In the genomic region with DNA sequence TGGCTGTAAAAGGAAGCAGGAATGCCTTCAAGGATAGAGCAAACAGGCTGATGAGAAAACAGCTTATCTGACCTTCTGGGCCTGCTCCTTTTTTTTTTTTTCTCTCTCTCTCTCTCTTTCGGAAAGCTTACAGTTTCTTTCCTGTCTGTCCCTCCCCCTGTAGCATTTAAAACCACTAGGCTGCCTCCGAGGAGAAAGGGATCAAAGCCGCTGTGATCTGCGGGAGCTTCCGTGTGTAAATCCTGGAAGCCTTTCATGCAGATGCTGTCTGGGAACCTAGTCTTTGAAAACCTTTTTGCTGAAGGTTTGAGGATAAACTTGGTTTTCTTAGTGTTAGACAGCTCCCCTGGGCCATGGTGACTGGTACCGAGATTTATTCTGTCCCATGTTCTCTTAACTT, we compare ENCODE assay signal across 17 mouse cellular contexts. TPM values are rescaled to one million over a fixed set of nuclear protein-coding genes. Genes with fewer than 3 reads are reported as not detected.
A peak's percentile ranks its signal among the peaks of the same experiment; 100 is the strongest.
DNase-seq lines count a peak whose midpoint lies in the region; ATAC-seq and TF ChIP-seq lines count a peak whose summit lies in the region.
"Had no signal": no experiment of that assay in that cellular context is flagged by ENCODE, and none has a peak within 500 bp of the region (broad histone marks: within the 10 kb centered on the region; RNA-seq: fewer than 3 reads in every experiment).

No protein-coding gene starts in this region.

- H3K9me3 ChIP-seq in heart, embryonic 14.5 days (ENCODE audit: control insufficient read depth, low read length): no peaks in the 10 kb centered on the region
- H3K9me3 ChIP-seq in limb, embryonic 11.5 days (ENCODE audit: control insufficient read depth, low read length): no peaks in the 10 kb centered on the region
- H3K9me3 ChIP-seq: hindbrain, embryonic 10.5 days; limb, embryonic 15.5 days; neural tube, embryonic 13.5 days had no signal

- no peak for ATAC-seq in heart, embryonic 14.5 days (ENCODE audit: insufficient number of reproducible peaks, insufficient read depth, low FRiP score, low read depth)
- no peak for ATAC-seq in limb, embryonic 11.5 days (ENCODE audit: insufficient number of reproducible peaks, low FRiP score, low TSS enrichment, low read depth)
- ATAC-seq in megakaryocyte, adult 5-6 weeks (ENCODE audit: poor library complexity, severe bottlenecking): no peak
- ATAC-seq: lung, postnatal 0 days had no signal

- WGBS in heart, embryonic 14.5 days: 24% methylated on average over 6 of the region's 6 CpGs
- WGBS in limb, embryonic 11.5 days: 20% methylated on average over 6 of the region's 6 CpGs

- no peak for DNase-seq in heart, adult 9 months (ENCODE audit: low spot score in 2 of 2)
- peak; percentile 35 for DNase-seq in embryo, embryonic 10.5 days (ENCODE audit: low spot score)
- DNase-seq in limb, embryonic 11.5 days (ENCODE audit: low spot score): peak; percentile 20
- no peak for DNase-seq in lung, postnatal 14 days
- no peak for DNase-seq in gastrocnemius, adult 2 months
- DNase-seq: cerebellum, adult 8-10 months; gastrocnemius, postnatal 36 days; kidney, adult 11 months; right cerebral cortex, adult 18-20 months; thymus, postnatal 36 days had no signal

- no peak for TF ChIP-seq CTCF in gastrocnemius, adult 2 months (IDR thresholded peaks at IDR 0.05)

- no peaks in the 10 kb centered on the region for H3K36me3 ChIP-seq in heart, embryonic 14.5 days (ENCODE audit: control insufficient read depth, insufficient read depth, low read length)
- no peaks in the 10 kb centered on the region for H3K36me3 ChIP-seq in limb, embryonic 11.5 days (ENCODE audit: control insufficient read depth, insufficient read depth, low read length)
- H3K36me3 ChIP-seq: hindbrain, embryonic 10.5 days; limb, embryonic 15.5 days; neural tube, embryonic 13.5 days had no signal

- no peak overlapping the region for H3K9ac ChIP-seq in heart, embryonic 14.5 days (ENCODE audit: low read length)
- H3K9ac ChIP-seq in limb, embryonic 11.5 days (ENCODE audit: low read length): no peak overlapping the region
- H3K9ac ChIP-seq: limb, embryonic 15.5 days; neural tube, embryonic 13.5 days had no signal

- H3K4me2 ChIP-seq in heart, embryonic 14.5 days (ENCODE audit: low read length): peak overlapping the region; percentile 11; the same call in 1 of the 2 replicates
- H3K4me2 ChIP-seq in limb, embryonic 11.5 days (ENCODE audit: low read depth, severe bottlenecking): no peak overlapping the region
- H3K4me2 ChIP-seq: limb, embryonic 15.5 days; neural tube, embryonic 13.5 days had no signal

- intact Hi-C loops in gastrocnemius, adult 2 months (cut with DNase I): no loop called here

- no peak overlapping the region for H3K4me3 ChIP-seq in heart, embryonic 14.5 days (ENCODE audit: control insufficient read depth in 1 of 2, insufficient read depth in 1 of 2, low read depth in 1 of 2, low read length in 2 of 2)
- no peak overlapping the region for H3K4me3 ChIP-seq in limb, embryonic 11.5 days (ENCODE audit: low read depth, low read length)
- no peak overlapping the region for H3K4me3 ChIP-seq in gastrocnemius, adult 2 months
- H3K4me3 ChIP-seq: hindbrain, embryonic 10.5 days; limb, embryonic 15.5 days; neural tube, embryonic 13.5 days had no signal

- no peak overlapping the region for H3K27ac ChIP-seq in heart, embryonic 14.5 days (replicated peaks in 1 of 2; ENCODE audit: control insufficient read depth in 1 of 2, insufficient read depth in 1 of 2, low read depth in 2 of 2, low read length in 2 of 2)
- H3K27ac ChIP-seq in limb, embryonic 11.5 days (replicated peaks; ENCODE audit: low read depth, low read length): no peak overlapping the region
- no peak overlapping the region for H3K27ac ChIP-seq in gastrocnemius, adult 2 months
- H3K27ac ChIP-seq: hindbrain, embryonic 10.5 days; limb, embryonic 15.5 days; neural tube, embryonic 13.5 days had no signal

- H3K27me3 ChIP-seq in heart, embryonic 14.5 days (ENCODE audit: control insufficient read depth, insufficient read depth, low read length): no peaks in the 10 kb centered on the region
- H3K27me3 ChIP-seq in limb, embryonic 11.5 days (ENCODE audit: control insufficient read depth, insufficient read depth, low read length): no peaks in the 10 kb centered on the region
- H3K27me3 ChIP-seq: CH12.LX; limb, embryonic 15.5 days; neural tube, embryonic 13.5 days had no signal

- H3K4me1 ChIP-seq in heart, embryonic 14.5 days (ENCODE audit: control insufficient read depth in 2 of 2, insufficient read depth in 2 of 2, low read length in 2 of 2): no peaks in the 10 kb centered on the region
- H3K4me1 ChIP-seq in limb, embryonic 11.5 days (ENCODE audit: control insufficient read depth, insufficient read depth, low read length): no peaks in the 10 kb centered on the region
- H3K4me1 ChIP-seq: hindbrain, embryonic 10.5 days; limb, embryonic 15.5 days; neural tube, embryonic 13.5 days had no signal

RNA-seq across cellular contexts. Expression of gene Cask, which starts 30.8 kb away (rescaled TPM):
- 8.7 and 9.4 TPM in 2 replicates for polyA plus RNA-seq in heart, embryonic 14.5 days (2014; fragmentation: Nextera tagmentation; extraction: Ambion mirVana)
- 12.8 and 16.5 TPM in 2 replicates for polyA plus RNA-seq in limb, embryonic 11.5 days (2014; fragmentation: Nextera tagmentation; extraction: Ambion mirVana)
- total RNA-seq in gastrocnemius, adult 2 months (2021): 10 to 100 TPM; 11.0 to 14.7 TPM
- 40.1 and 50.7 TPM in 2 replicates for total RNA-seq in megakaryocyte, adult 5-6 weeks (2015)
- 52.3 and 66.0 TPM in 2 replicates for total RNA-seq in megakaryocyte, adult 5-6 weeks (2017)

Comparison
In these comparisons a context has a peak if more than half of its experiments do, and no peak if none do; other contexts are left out.
1. DNase-seq: peak in embryo, embryonic 10.5 days (single experiment) and limb, embryonic 11.5 days (single experiment); none in heart, adult 9 months (0 of 2), lung, postnatal 14 days (single experiment) and gastrocnemius, adult 2 months (single experiment).